Mouse (Mus musculus) forebrain, embryonic 14.5 days (tissue): ENCODE data around the gene Top3a. TPM values are rescaled to one million over a fixed set of nuclear protein-coding genes. Genes with fewer than 3 reads are reported as not detected.
A peak's percentile ranks its signal among the peaks of the same experiment; 100 is the strongest.

Experiments used
- ATAC-seq: fragments of 200-750 bp; cut with Nextera tagmentation; 2 replicates; pipeline ENCODE4 v1.8.0; 2017; ENCODE audit warnings: mild to moderate bottlenecking, moderate library complexity
- DNase-seq: peaks from one replicate; pipeline ENCODE4 v3.0.0-alpha.2; 2015; ENCODE audit warnings: low spot score
- H3K27ac ChIP-seq: fragments of 300-500 bp; sonication (generic); 2 replicates; pipeline ENCODE4 v1.5.1; 2014; ENCODE audit warnings: low read depth, mild to moderate bottlenecking, control low read depth, low read length, moderate library complexity
- H3K27me3 ChIP-seq: fragments of 300-500 bp; sonication (generic); replicated peaks from 2 replicates; pipeline ENCODE4 v1.6.1; 2014; ENCODE audit warnings: low read length, control low read depth, mixed read lengths; ENCODE audit not compliant: control insufficient read depth, insufficient read depth
- H3K36me3 ChIP-seq: fragments of 300-500 bp; sonication (generic); 2 replicates; pipeline ENCODE4 v1.6.1; 2014; ENCODE audit warnings: low read length, control low read depth; ENCODE audit not compliant: control insufficient read depth, insufficient read depth
- H3K4me1 ChIP-seq: fragments of 300-500 bp; sonication (generic); 2 replicates; pipeline ENCODE4 v1.6.1; 2014; ENCODE audit warnings: antibody characterized with exemption, low read length, control low read depth; ENCODE audit not compliant: control insufficient read depth, insufficient read depth
- H3K4me2 ChIP-seq: fragments of 300-500 bp; sonication (generic); 2 replicates; pipeline ENCODE4 v1.6.1; 2014; ENCODE audit warnings: mild to moderate bottlenecking, control low read depth, low read length
- H3K4me3 ChIP-seq: fragments of 300-500 bp; sonication (generic); 2 replicates; pipeline ENCODE4 v1.5.1; 2014; ENCODE audit warnings: low read depth, low read length, control low read depth
- H3K9ac ChIP-seq: fragments of 300-500 bp; sonication (generic); 2 replicates; pipeline ENCODE4 v1.6.1; 2014; ENCODE audit warnings: mild to moderate bottlenecking, low read length, control low read depth, moderate library complexity
- H3K9me3 ChIP-seq: fragments of 300-500 bp; sonication (generic); replicated peaks from 2 replicates; pipeline ENCODE4 v1.6.1; 2016; ENCODE audit warnings: low read length, control low read depth, mixed read lengths; ENCODE audit not compliant: control insufficient read depth
- WGBS: fragments of 180-500 bp; shearing (Covaris S2); extraction: QIAGEN DNeasy Blood & Tissue Kit; methylation state at CpG from one replicate; pipeline ENCODE4 v1.1.7; 2014; 5-methylcytosine and 5-hydroxymethylcytosine counted together
- polyA plus RNA-seq: library from polyadenylated mRNA; unstranded; fragments of >200 nt; fragmentation: Nextera tagmentation; extraction: Ambion mirVana; gene quantifications from 2 replicates; pipeline ENCODE4 v1.2.1, GENCODE M21; 2014

Gene Top3a
- polyA plus RNA-seq, 1 experiment from 2014 or later: 7.3 TPM

GRCm38 (mm10) chr11:60709481-60710465 lies 67.4 kb downstream of the Top3a start:
- no peak overlapping the region for H3K9ac ChIP-seq
- H3K27me3 ChIP-seq: no peaks in the 10 kb centered on the region
- peaks cover 99% of the 10 kb centered on the region for H3K36me3 ChIP-seq
- ATAC-seq: no peak
- 94% methylated on average over 45 of the region's 45 CpGs for WGBS
- H3K27ac ChIP-seq: no peak overlapping the region
- H3K4me2 ChIP-seq: no peak overlapping the region
- H3K9me3 ChIP-seq: no peaks in the 10 kb centered on the region
- H3K4me3 ChIP-seq: no peak overlapping the region
- no peaks in the 10 kb centered on the region for H3K4me1 ChIP-seq
- no peak for DNase-seq

GRCm38 (mm10) chr11:60708631-60709030 lies 68.5 kb downstream of the Top3a start:
- Histone ChIP-seq H3K4me1 (no peaks in the 10 kb centered on the region), H3K4me2 (no peak overlapping the region), H3K27ac (no peak overlapping the region), H3K27me3 (no peaks in the 10 kb centered on the region), H3K9me3 (no peaks in the 10 kb centered on the region), H3K4me3 (no peak overlapping the region), H3K9ac (no peak overlapping the region), H3K36me3 (peaks cover 98% of the 10 kb centered on the region)
- 93% methylated on average over 10 of the region's 10 CpGs for WGBS
- DNase-seq: no peak
- no peak for ATAC-seq

GRCm38 (mm10) chr11:60707672-60708071 lies 69.5 kb downstream of the Top3a start:
- no peak overlapping the region for H3K4me3 ChIP-seq
- 75% methylated on average over 3 of the region's 3 CpGs for WGBS
- no peaks in the 10 kb centered on the region for H3K9me3 ChIP-seq
- peaks cover under 1% of the 10 kb centered on the region; the same call in 1 of the 2 replicates for H3K4me1 ChIP-seq
- no peak for DNase-seq
- no peak overlapping the region for H3K4me2 ChIP-seq
- no peak overlapping the region for H3K9ac ChIP-seq
- no peak overlapping the region for H3K27ac ChIP-seq
- ATAC-seq: no peak
- no peaks in the 10 kb centered on the region for H3K27me3 ChIP-seq
- peaks cover 91% of the 10 kb centered on the region for H3K36me3 ChIP-seq

- Histone ChIP-seq H3K4me2 (no peak overlapping the region), H3K9me3 (no peaks in the 10 kb centered on the region), H3K36me3 (peaks cover 83% of the 10 kb centered on the region), H3K27me3 (no peaks in the 10 kb centered on the region), H3K9ac (no peak overlapping the region), H3K4me3 (no peak overlapping the region), H3K4me1 (peaks cover 3% of the 10 kb centered on the region; the same call in 1 of the 2 replicates), H3K27ac (no peak overlapping the region)
- WGBS: 87% methylated on average over 14 of the region's 14 CpGs
- DNase-seq (no peak), ATAC-seq (no peak)
These were observed 70.3 kb downstream of the Top3a start for GRCm38 (mm10) chr11:60706696-60707480.

GRCm38 (mm10) chr11:60706076-60706475 lies 71.1 kb downstream of the Top3a start:
- WGBS: 93% methylated on average over 7 of the region's 7 CpGs
- Histone ChIP-seq H3K4me3 (no peak overlapping the region), H3K27me3 (no peaks in the 10 kb centered on the region), H3K36me3 (peaks cover 75% of the 10 kb centered on the region), H3K9me3 (no peaks in the 10 kb centered on the region), H3K27ac (no peak overlapping the region), H3K4me1 (peaks cover 10% of the 10 kb centered on the region), H3K9ac (no peak overlapping the region), H3K4me2 (no peak overlapping the region)
- ATAC-seq: no peak
- DNase-seq: no peak

GRCm38 (mm10) chr11:60705255-60705654 lies 71.9 kb downstream of the Top3a start:
- DNase-seq: no peak
- 94% methylated on average over 3 of the region's 3 CpGs for WGBS

GRCm38 (mm10) chr11:60704023-60704880 lies 72.9 kb downstream of the Top3a start:
- WGBS: 94% methylated on average over 19 of the region's 19 CpGs
- no peak for ATAC-seq
- no peak for DNase-seq
- Histone ChIP-seq H3K9ac (no peak overlapping the region), H3K4me2 (no peak overlapping the region), H3K4me3 (no peak overlapping the region), H3K27ac (no peak overlapping the region), H3K27me3 (no peaks in the 10 kb centered on the region), H3K36me3 (peaks cover 56% of the 10 kb centered on the region), H3K9me3 (no peaks in the 10 kb centered on the region), H3K4me1 (peaks cover 15% of the 10 kb centered on the region)

More at GRCm38 (mm10) chr11:60705255-60705654, 71.9 kb downstream of the Top3a start:
- Histone ChIP-seq H3K4me2 (no peak overlapping the region), H3K27ac (no peak overlapping the region), H3K4me1 (peaks cover 15% of the 10 kb centered on the region), H3K4me3 (no peak overlapping the region), H3K9me3 (no peaks in the 10 kb centered on the region), H3K36me3 (peaks cover 66% of the 10 kb centered on the region), H3K9ac (no peak overlapping the region), H3K27me3 (no peaks in the 10 kb centered on the region)
- no peak for ATAC-seq

- H3K27ac ChIP-seq: no peak overlapping the region
- DNase-seq (peak; percentile 81), ATAC-seq (no peak)
- no peaks in the 10 kb centered on the region for H3K9me3 ChIP-seq
- no peak overlapping the region for H3K4me3 ChIP-seq
- no peaks in the 10 kb centered on the region for H3K27me3 ChIP-seq
- no peak overlapping the region for H3K9ac ChIP-seq
- 17% methylated on average over 4 of the region's 4 CpGs for WGBS
- H3K4me1 ChIP-seq: peaks cover 23% of the 10 kb centered on the region
- no peak overlapping the region for H3K4me2 ChIP-seq
- peaks cover 45% of the 10 kb centered on the region for H3K36me3 ChIP-seq
These were observed 74.0 kb downstream of the Top3a start for GRCm38 (mm10) chr11:60703131-60703530.
